Mouse (Mus musculus): ENCODE results near the gene Parp6. TPM values are rescaled to one million over a fixed set of nuclear protein-coding genes. Genes with fewer than 3 reads are reported as not detected.
A peak's percentile ranks its signal among the peaks of the same experiment; 100 is the strongest.

Parp6 gene
- total and polyA plus RNA-seq, 3 experiments: 8.8 to 70.7 (median 25.7) TPM

- TF ChIP-seq POLR2AphosphoS5 (IDR thresholded peaks at IDR 0.05; ENCODE audit: insufficient replicate concordance, low read depth, low read length): no peak
- TF ChIP-seq CTCF (IDR thresholded peaks at IDR 0.05; ENCODE audit: low read depth, low read length): peak; percentile 98
- no peaks in the 10 kb centered on the region for H3K27me3 ChIP-seq (ENCODE audit: insufficient read depth, low read length)
- H3K4me3 ChIP-seq (ENCODE audit: low read depth, low read length): peak overlapping the region; percentile 99
- H3K9me3 ChIP-seq (replicated peaks): no peaks in the 10 kb centered on the region
- DNase-seq (ENCODE audit: low spot score): peak; percentile 62
- ATAC-seq (ENCODE audit: extremely low read depth, insufficient number of reproducible peaks, low FRiP score, poor library complexity, severe bottlenecking): peak; percentile 56
- H3K4me1 ChIP-seq (ENCODE audit: insufficient read depth, low read depth, low read length): peaks cover 64% of the 10 kb centered on the region
- H3K36me3 ChIP-seq (replicated peaks): peaks cover 69% of the 10 kb centered on the region
These were observed 42.2 kb downstream of the Parp6 start for GRCm38 (mm10) chr9:59659036-59660026.

GRCm38 (mm10) chr9:59660421-59660820 lies 43.3 kb downstream of the Parp6 start:
- DNase-seq (ENCODE audit: low spot score) (no peak), ATAC-seq (ENCODE audit: extremely low read depth, insufficient number of reproducible peaks, low FRiP score, poor library complexity, severe bottlenecking) (no peak)
- peak overlapping the region; percentile 99 for H3K4me3 ChIP-seq (ENCODE audit: low read depth, low read length)
- peaks cover 64% of the 10 kb centered on the region for H3K4me1 ChIP-seq (ENCODE audit: insufficient read depth, low read depth, low read length)
- no peaks in the 10 kb centered on the region for H3K9me3 ChIP-seq (replicated peaks)
- H3K27me3 ChIP-seq (ENCODE audit: insufficient read depth, low read length): no peaks in the 10 kb centered on the region
- H3K36me3 ChIP-seq (replicated peaks): peaks cover 79% of the 10 kb centered on the region
- TF ChIP-seq CTCF (IDR thresholded peaks at IDR 0.05; ENCODE audit: low read depth, low read length) (no peak), GATA2 (IDR thresholded peaks at IDR 0.05; ENCODE audit: borderline replicate concordance, low read depth, low read length) (no peak), TAL1 (conservative IDR thresholded peaks at IDR 0.05; ENCODE audit: low read depth, low read length) (no peak), POLR2AphosphoS5 (IDR thresholded peaks at IDR 0.05; ENCODE audit: insufficient replicate concordance, low read depth, low read length) (no peak)

- no peak for ATAC-seq (ENCODE audit: extremely low read depth, insufficient number of reproducible peaks, low FRiP score, poor library complexity, severe bottlenecking)
- no peaks in the 10 kb centered on the region for H3K9me3 ChIP-seq (replicated peaks)
- no peak for DNase-seq (ENCODE audit: low spot score)
- H3K4me1 ChIP-seq (ENCODE audit: insufficient read depth, low read depth, low read length): peaks cover 74% of the 10 kb centered on the region
- H3K36me3 ChIP-seq (replicated peaks): peaks cover 90% of the 10 kb centered on the region
- H3K27me3 ChIP-seq (ENCODE audit: insufficient read depth, low read length): no peaks in the 10 kb centered on the region
- TF ChIP-seq TAL1 (conservative IDR thresholded peaks at IDR 0.05; ENCODE audit: low read depth, low read length): no peak
- no peak for TF ChIP-seq POLR2AphosphoS5 (IDR thresholded peaks at IDR 0.05; ENCODE audit: insufficient replicate concordance, low read depth, low read length)
- no peak for TF ChIP-seq GATA1 (IDR thresholded peaks at IDR 0.05; ENCODE audit: borderline replicate concordance, low read length)
- TF ChIP-seq GATA2 (IDR thresholded peaks at IDR 0.05; ENCODE audit: borderline replicate concordance, low read depth, low read length): no peak
- no peak for TF ChIP-seq CTCF (IDR thresholded peaks at IDR 0.05; ENCODE audit: low read depth, low read length)
- peak overlapping the region; percentile 99 for H3K4me3 ChIP-seq (ENCODE audit: low read depth, low read length)
These were observed 44.4 kb downstream of the Parp6 start for GRCm38 (mm10) chr9:59661298-59661975.

GRCm38 (mm10) chr9:59663226-59663625 lies 46.1 kb downstream of the Parp6 start:
- H3K9me3 ChIP-seq (replicated peaks): no peaks in the 10 kb centered on the region
- no peak for ATAC-seq (ENCODE audit: extremely low read depth, insufficient number of reproducible peaks, low FRiP score, poor library complexity, severe bottlenecking)
- no peak for DNase-seq (ENCODE audit: low spot score)
- peaks cover 91% of the 10 kb centered on the region for H3K4me1 ChIP-seq (ENCODE audit: insufficient read depth, low read depth, low read length)
- peaks cover 97% of the 10 kb centered on the region for H3K36me3 ChIP-seq (replicated peaks)
- H3K27me3 ChIP-seq (ENCODE audit: insufficient read depth, low read length): no peaks in the 10 kb centered on the region
- peak overlapping the region; percentile 48; the same call in 1 of the 2 replicates for H3K4me3 ChIP-seq (ENCODE audit: low read depth, low read length)
- no peak for TF ChIP-seq CTCF (IDR thresholded peaks at IDR 0.05; ENCODE audit: low read depth, low read length)
- TF ChIP-seq GATA1 (IDR thresholded peaks at IDR 0.05; ENCODE audit: borderline replicate concordance, low read length): no peak
- TF ChIP-seq POLR2AphosphoS5 (IDR thresholded peaks at IDR 0.05; ENCODE audit: insufficient replicate concordance, low read depth, low read length): no peak
- no peak for TF ChIP-seq GATA2 (IDR thresholded peaks at IDR 0.05; ENCODE audit: borderline replicate concordance, low read depth, low read length)
- no peak for TF ChIP-seq TAL1 (conservative IDR thresholded peaks at IDR 0.05; ENCODE audit: low read depth, low read length)

GRCm38 (mm10) chr9:59663957-59664356 lies 46.9 kb downstream of the Parp6 start:
- no peaks in the 10 kb centered on the region for H3K9me3 ChIP-seq (replicated peaks)
- H3K27me3 ChIP-seq (ENCODE audit: insufficient read depth, low read length): no peaks in the 10 kb centered on the region
- no peak overlapping the region; the same call in 1 of the 2 replicates for H3K4me3 ChIP-seq (ENCODE audit: low read depth, low read length)
- TF ChIP-seq GATA1 (IDR thresholded peaks at IDR 0.05; ENCODE audit: borderline replicate concordance, low read length) (no peak), TAL1 (conservative IDR thresholded peaks at IDR 0.05; ENCODE audit: low read depth, low read length) (no peak), GATA2 (IDR thresholded peaks at IDR 0.05; ENCODE audit: borderline replicate concordance, low read depth, low read length) (no peak), POLR2AphosphoS5 (IDR thresholded peaks at IDR 0.05; ENCODE audit: insufficient replicate concordance, low read depth, low read length) (no peak), CTCF (IDR thresholded peaks at IDR 0.05; ENCODE audit: low read depth, low read length) (no peak)
- peaks cover 98% of the 10 kb centered on the region for H3K36me3 ChIP-seq (replicated peaks)
- no peak for ATAC-seq (ENCODE audit: extremely low read depth, insufficient number of reproducible peaks, low FRiP score, poor library complexity, severe bottlenecking)
- DNase-seq (ENCODE audit: low spot score): no peak
- H3K4me1 ChIP-seq (ENCODE audit: insufficient read depth, low read depth, low read length): peaks cover 96% of the 10 kb centered on the region

GRCm38 (mm10) chr9:59664664-59665256 lies 47.7 kb downstream of the Parp6 start:
- Histone ChIP-seq H3K36me3 (replicated peaks) (peaks cover 98% of the 10 kb centered on the region), H3K27me3 (ENCODE audit: insufficient read depth, low read length) (no peaks in the 10 kb centered on the region), H3K4me3 (ENCODE audit: low read depth, low read length) (no peak overlapping the region), H3K4me1 (ENCODE audit: insufficient read depth, low read depth, low read length) (peaks cover 91% of the 10 kb centered on the region), H3K9me3 (replicated peaks) (no peaks in the 10 kb centered on the region)
- DNase-seq (ENCODE audit: low spot score): no peak
- no peak for ATAC-seq (ENCODE audit: extremely low read depth, insufficient number of reproducible peaks, low FRiP score, poor library complexity, severe bottlenecking)
- TF ChIP-seq GATA1 (IDR thresholded peaks at IDR 0.05; ENCODE audit: borderline replicate concordance, low read length): no peak
- no peak for TF ChIP-seq CTCF (IDR thresholded peaks at IDR 0.05; ENCODE audit: low read depth, low read length)
- no peak for TF ChIP-seq POLR2AphosphoS5 (IDR thresholded peaks at IDR 0.05; ENCODE audit: insufficient replicate concordance, low read depth, low read length)
- no peak for TF ChIP-seq TAL1 (conservative IDR thresholded peaks at IDR 0.05; ENCODE audit: low read depth, low read length)
- no peak for TF ChIP-seq GATA2 (IDR thresholded peaks at IDR 0.05; ENCODE audit: borderline replicate concordance, low read depth, low read length)
